Mouse (Mus musculus): ENCODE data around the gene Mbnl3. TPM values are rescaled to one million over a fixed set of nuclear protein-coding genes. Genes with fewer than 3 reads are reported as not detected.

Gene Mbnl3
- total RNA-seq (2021), result 10 to 100 TPM in 1 of 2 experiments, 1 to 10 TPM in 1; 7.7 to 10.4 TPM
- long read RNA-seq, experiment 1, full-length matches to known transcripts, result 1 of 3 reads
- long read RNA-seq, experiment 1, partial matches to known transcripts, result 1 of 3 reads
- long read RNA-seq, experiment 1, other reads (novel, unspliced or antisense), result 1 of 3 reads
- long read RNA-seq, experiment 2, full-length matches to known transcripts, result 1 of 2 reads
- long read RNA-seq, experiment 2, partial matches to known transcripts, result 0 of 2 reads
- long read RNA-seq, experiment 2, other reads (novel, unspliced or antisense), result 1 of 2 reads

DNA sequence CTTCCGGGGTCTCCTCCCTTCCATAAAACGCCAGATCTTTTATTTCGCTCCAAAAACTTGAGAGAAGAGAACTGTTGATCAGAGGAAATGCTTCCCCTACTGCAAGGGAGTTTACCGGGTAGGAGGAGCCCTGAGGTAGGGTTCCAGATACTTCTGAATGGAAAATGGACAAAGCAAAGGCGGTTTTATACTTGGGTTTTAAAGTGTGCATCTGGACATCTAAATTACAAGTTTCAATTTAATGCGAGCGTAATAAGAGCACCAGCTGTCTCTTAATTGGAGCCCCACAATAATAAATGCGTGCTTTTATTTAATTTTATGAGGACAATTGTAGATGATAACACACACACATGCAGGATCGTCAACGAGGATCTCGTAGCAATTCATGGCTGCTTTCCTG, at the start of gene Mbnl3:
Mbnl3 (minus strand) TSS at position 101 of the 400 bp plus-strand sequence.
- DNase-seq, result no peak

DNA sequence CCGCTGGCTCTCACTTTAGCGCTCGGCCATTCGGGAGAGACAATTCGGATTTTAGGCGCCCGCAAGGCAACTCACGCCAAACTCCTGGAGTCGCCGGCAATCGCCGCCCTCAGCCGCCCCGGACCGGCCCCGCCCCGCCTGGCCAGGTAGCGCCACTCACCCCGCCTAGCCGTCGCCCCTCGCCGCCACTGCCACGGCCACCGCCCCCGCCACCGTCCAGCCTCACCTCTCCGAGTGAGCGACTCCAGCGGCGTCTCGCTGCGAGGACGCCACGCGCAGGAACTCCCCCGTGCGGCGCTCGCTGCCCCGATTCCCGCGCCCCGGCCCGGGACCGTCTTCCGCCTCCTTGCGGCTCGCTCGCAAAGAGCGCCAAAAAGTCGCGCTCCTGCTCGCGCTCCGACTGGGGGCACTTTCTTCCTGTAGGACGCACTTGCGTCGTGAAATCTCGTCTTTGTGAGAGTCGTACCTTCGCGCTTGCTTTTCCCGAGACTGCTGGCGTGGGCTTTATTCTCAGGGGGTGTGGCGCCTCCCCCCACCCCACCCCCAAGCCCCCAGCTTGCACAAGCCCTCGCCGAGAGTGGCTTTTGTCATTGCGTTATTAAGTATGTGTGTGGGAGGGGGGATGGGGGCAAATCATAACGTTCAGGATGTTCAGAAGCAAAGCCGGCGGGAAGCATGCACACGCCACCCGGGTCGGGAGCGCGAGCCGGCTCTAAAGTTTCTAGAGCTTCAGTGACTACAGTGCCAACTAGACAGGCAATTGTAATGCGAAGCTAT, 596 bp downstream of the Mbnl3 start:
- DNase-seq, result peak; percentile 60

GRCm38 (mm10) chrX:51204626-51205547, 1.4 kb downstream of the Mbnl3 start:
- peak; percentile 70 for DNase-seq

DNA sequence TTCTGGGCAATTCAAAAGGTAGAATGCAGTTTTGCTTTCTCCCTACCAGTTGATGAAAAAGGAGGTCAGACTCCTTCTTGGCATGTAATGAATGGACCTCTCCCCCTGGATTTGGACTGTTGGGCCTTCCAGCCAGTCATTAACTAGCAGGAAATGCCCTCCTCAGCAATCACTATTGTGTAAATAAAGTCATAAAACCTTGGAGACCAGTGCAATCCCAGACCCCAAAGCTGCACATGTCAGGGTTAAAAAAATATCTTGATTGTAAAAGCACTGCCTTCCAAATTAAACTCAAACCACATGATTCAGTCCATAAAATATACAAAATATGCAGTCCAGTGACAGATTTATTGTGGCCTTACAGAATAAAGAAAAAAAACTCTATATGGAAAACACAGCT, 9.3 kb downstream of the Mbnl3 start:
- DNase-seq, result no peak

GRCm38 (mm10) chrX:51171914-51172313, 34.4 kb downstream of the Mbnl3 start:
- DNase-seq, result no peak

DNA sequence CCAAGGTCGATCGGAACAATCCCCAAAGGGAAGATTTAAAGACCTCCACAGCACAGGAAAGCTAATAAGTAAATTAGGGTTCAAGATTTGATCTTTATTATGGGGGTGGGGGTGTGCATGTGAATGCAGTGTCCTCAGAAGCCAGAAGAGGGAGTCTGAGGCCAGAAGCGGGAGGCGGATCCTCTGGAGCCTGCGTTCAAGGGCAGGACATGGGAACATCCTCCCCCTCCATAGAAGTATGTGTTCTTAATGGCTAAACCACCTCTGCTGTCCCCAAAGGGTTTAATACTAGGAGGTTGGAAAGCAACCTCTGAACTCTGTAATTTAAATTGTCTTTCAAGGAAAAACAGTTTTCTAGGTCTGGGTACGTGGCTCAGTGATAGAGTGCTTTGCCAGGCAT, 34.9 kb downstream of the Mbnl3 start:
- DNase-seq, result peak; percentile 38

GRCm38 (mm10) chrX:51170404-51170803, 35.9 kb downstream of the Mbnl3 start:
- no peak for DNase-seq

DNA sequence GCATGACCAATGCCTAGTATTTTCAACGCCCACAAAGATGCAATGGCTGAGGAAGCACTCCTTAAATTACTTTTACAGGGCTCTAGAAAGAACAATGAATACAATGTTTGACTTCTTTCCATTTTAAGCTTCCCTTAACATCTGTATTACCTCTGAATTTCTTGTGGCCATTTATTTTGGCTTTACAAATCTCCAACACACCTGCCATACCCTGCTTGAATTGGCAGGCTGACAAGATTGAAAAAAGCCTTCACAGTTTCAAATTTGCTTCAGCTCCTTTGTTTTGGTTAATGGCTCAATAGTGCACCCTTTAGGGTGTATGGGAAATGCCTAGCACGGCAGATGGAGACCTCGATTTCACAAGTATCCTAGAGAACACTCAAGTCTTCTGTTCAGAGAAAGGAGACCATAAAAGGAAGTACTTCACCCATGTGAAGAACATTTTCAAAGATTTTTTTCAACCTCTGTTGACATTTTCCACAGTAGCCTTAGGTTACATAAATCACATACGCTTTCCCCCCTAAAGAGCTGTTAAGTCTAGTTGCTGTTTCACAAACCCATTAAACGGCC, 36.8 kb downstream of the Mbnl3 start:
- no peak for DNase-seq

DNA sequence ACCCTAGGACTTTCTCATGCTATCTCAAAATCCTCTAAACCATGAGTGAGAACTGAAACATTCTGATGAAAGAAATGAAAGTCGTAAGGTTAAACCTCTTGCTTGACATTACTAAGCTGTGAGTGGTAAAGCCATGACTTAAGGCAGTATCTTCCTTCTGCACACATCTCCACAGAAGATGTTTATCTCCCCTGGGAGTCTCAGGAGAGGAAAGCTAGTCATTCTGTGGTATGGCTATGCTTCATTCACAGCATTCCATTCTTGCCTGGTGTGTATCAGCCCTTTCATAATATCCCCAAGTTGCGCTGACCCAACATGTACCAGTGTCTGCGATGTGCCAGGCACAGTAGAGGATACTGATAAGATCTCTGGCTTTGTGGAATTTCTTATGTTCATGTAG, 38.4 kb downstream of the Mbnl3 start:
- no peak for DNase-seq

DNA sequence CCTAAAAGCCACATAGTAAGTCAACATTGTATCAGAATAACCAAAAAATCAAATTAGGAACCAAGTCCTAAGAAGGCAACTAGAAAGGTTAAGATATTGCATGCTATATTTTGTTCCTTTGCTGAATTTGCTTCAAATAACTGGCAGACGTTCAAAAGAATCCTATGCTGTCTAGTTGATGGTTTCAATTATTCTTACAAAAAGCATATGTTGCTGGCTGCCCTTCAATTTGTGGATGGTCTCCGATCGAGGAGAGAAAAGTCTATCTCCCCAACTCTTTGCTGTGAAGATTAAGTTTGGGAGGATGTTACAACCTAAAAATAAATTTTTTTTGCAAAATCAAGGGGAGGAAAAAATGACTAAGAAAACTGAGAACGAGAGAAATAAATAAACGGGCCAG, 41.6 kb downstream of the Mbnl3 start:
- no peak for DNase-seq

DNA sequence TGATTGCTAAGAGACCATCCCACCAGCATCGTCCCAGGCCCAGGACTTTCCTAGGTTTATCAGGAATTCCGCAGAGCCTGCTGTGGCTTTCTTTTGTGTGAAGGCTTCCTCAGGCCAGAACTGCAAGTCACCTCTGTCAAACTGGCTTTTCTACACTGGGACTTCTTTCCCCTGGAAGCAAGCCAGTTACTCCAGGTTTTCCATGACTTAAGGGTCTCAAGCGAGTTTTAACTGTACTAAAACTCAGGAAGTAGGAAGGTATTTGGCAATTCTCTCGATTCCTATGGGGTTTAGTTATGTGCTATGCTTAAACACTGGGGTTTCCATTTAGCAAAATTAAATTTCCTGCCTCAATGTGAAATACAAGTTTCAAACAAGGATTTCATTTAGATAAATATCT, 57.9 kb downstream of the Mbnl3 start:
- no peak for DNase-seq

DNA sequence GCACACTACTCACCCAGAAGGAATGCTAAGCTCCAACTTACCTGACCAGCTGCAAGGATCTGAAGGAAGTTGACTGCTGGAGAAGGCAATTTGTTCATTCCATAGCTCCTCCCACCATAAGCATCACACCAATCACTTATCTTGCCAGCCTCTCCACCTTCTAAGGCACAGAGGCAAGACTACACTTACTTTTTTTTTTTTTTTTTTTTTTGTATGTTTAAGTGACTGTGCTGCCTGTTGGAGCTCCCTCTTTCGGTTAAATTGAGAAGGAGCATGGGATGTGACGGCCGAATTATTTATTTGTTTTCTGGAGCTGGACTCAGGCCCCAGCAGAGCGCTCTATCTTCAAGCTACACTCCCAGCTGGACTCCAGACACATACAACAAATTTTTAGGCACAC, 60.0 kb downstream of the Mbnl3 start:
- DNase-seq, result peak; percentile 11

DNA sequence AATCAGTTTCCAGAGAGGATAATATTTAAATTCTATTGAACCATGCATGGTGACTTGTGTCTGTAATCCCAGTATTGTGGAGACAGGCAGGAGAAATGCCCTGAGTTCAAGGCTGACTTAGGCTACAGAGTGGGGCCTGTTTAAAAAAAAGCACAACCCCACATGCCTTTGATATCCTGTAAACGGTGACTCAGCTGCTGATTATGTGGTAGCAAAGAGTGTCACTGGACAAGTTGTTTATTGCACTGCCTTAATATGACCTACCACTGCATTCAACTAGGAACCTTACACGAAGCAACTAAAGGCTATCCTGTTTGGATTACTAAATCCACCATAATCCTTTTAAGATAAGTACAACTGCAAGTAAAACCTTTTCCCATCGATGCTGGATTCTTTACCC, 66.3 kb downstream of the Mbnl3 start:
- DNase-seq, result no peak

- DNase-seq, result no peak
These were observed 75.0 kb downstream of the Mbnl3 start for GRCm38 (mm10) chrX:51131325-51131724.

DNA sequence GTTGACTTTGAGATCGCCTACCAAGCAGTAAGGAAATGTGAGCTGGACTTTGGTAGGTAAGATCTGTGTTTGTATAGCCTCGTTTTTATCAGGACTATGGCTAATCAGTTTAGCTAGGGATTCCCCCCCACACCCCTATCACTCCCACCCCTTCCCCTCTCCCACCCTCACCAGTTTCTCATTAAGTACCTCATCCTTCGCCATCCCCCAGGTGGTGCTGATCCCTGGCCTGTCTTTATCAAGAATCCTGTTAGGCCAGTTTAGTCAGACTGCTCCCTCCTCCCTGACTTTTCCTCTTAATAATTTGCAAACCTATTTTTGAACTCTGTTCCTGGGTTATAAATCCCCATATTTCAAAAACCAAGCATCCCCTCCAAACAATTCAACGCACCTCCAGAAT, 103.6 kb downstream of the Mbnl3 start:
- no peak for DNase-seq

DNA sequence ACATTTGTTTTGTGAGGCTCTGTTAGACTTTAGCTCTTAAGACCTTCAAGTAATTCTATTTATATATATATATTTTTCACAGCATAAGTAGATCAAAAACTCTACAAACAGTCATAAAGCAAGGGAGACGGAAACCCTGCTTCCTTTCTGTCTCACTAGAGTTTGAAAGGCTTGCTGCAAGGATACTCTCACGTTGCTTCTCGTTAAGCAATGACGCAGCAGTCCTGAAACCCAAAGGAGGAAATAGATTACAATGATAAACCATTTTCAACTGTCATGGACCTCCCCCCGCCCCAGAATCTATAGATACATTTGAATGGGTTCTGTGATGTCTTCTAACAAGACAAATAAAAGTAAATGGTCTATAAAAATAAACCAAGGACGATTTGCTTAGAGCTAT, 121.4 kb downstream of the Mbnl3 start:
- no peak for DNase-seq

DNA sequence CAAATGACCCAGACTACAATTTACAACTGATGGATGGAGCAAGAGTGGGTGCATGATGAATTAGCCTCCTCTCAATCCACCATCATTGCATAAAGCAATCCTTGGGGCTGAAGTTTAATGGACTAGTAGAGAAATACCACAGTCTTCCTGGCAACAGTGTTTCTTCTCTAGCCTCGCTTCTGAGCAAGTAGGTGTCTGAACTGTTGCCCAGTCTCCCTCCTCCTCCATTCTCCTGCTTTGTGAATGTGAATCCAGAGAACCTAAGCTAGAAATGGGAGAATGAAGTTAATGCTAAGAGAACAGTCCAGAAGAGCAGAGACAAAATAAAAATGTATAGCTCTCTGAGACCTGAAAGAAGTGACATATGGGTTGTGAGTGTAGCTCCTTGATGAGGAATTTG, 122.1 kb downstream of the Mbnl3 start:
- DNase-seq, result no peak

- peak; percentile 43 for DNase-seq
These were observed 129.6 kb downstream of the Mbnl3 start for GRCm38 (mm10) chrX:51076744-51077143.
